Mouse (Mus musculus): ENCODE results near the gene Cd300e.

Gene Cd300e

GRCm38 (mm10) chr11:115062077-115062476, at the start of gene Cd300e:
TSS of gene Cd300e (minus strand) at chr11:115062177.
- in situ Hi-C loops (cut with MboI; ENCODE audit: low pct_unique_long_range_greater_than_20kb in 1 of 2, low sequenced_read_pairs in 2 of 2, unreplicated experiment in 1 of 2), result loop anchor here in 1 of 2 experiments (10.0 to 25.0 kb wide), 2 partner anchors 137 to 250 kb away; no protein-coding TSS in a partner anchor

GRCm38 (mm10) chr11:115110271-115110670, 48.3 kb upstream of the Cd300e start:
- in situ Hi-C loops (cut with MboI; ENCODE audit: low pct_unique_long_range_greater_than_20kb in 1 of 2, low sequenced_read_pairs in 2 of 2, unreplicated experiment in 1 of 2), result no loop called here

GRCm38 (mm10) chr11:115108176-115108575, 46.2 kb upstream of the Cd300e start:
- in situ Hi-C loops (cut with MboI; ENCODE audit: low pct_unique_long_range_greater_than_20kb in 1 of 2, low sequenced_read_pairs in 2 of 2, unreplicated experiment in 1 of 2), result no loop called here

- in situ Hi-C loops (cut with MboI; ENCODE audit: low pct_unique_long_range_greater_than_20kb in 1 of 2, low sequenced_read_pairs in 2 of 2, unreplicated experiment in 1 of 2), result no loop called here
Measured at GRCm38 (mm10) chr11:115107403-115107916, 45.5 kb upstream of the Cd300e start.

- in situ Hi-C loops (cut with MboI; ENCODE audit: low pct_unique_long_range_greater_than_20kb in 1 of 2, low sequenced_read_pairs in 2 of 2, unreplicated experiment in 1 of 2), result no loop called here
Measured at GRCm38 (mm10) chr11:115106638-115107037, 44.7 kb upstream of the Cd300e start.

GRCm38 (mm10) chr11:115104769-115105563, 43.0 kb upstream of the Cd300e start:
- in situ Hi-C loops (cut with MboI; ENCODE audit: low pct_unique_long_range_greater_than_20kb in 1 of 2, low sequenced_read_pairs in 2 of 2, unreplicated experiment in 1 of 2), result no loop called here

GRCm38 (mm10) chr11:115103470-115104413, 41.8 kb upstream of the Cd300e start:
- in situ Hi-C loops (cut with MboI; ENCODE audit: low pct_unique_long_range_greater_than_20kb in 1 of 2, low sequenced_read_pairs in 2 of 2, unreplicated experiment in 1 of 2), result no loop called here

- in situ Hi-C loops (cut with MboI; ENCODE audit: low pct_unique_long_range_greater_than_20kb in 1 of 2, low sequenced_read_pairs in 2 of 2, unreplicated experiment in 1 of 2), result no loop called here
Measured at GRCm38 (mm10) chr11:115102116-115102515, 40.1 kb upstream of the Cd300e start.

GRCm38 (mm10) chr11:115101615-115102051, 39.7 kb upstream of the Cd300e start:
- in situ Hi-C loops (cut with MboI; ENCODE audit: low pct_unique_long_range_greater_than_20kb in 1 of 2, low sequenced_read_pairs in 2 of 2, unreplicated experiment in 1 of 2), result no loop called here

GRCm38 (mm10) chr11:115100741-115101140, 38.8 kb upstream of the Cd300e start:
- in situ Hi-C loops (cut with MboI; ENCODE audit: low pct_unique_long_range_greater_than_20kb in 1 of 2, low sequenced_read_pairs in 2 of 2, unreplicated experiment in 1 of 2), result no loop called here

- in situ Hi-C loops (cut with MboI; ENCODE audit: low pct_unique_long_range_greater_than_20kb in 1 of 2, low sequenced_read_pairs in 2 of 2, unreplicated experiment in 1 of 2), result no loop called here
Measured at GRCm38 (mm10) chr11:115100032-115100621, 38.1 kb upstream of the Cd300e start.

- in situ Hi-C loops (cut with MboI; ENCODE audit: low pct_unique_long_range_greater_than_20kb in 1 of 2, low sequenced_read_pairs in 2 of 2, unreplicated experiment in 1 of 2), result loop anchor here in 1 of 2 experiments (10.0 kb wide), 2 partner anchors 55 to 175 kb away; partner anchors contain the start of gene Fdxr
Measured at GRCm38 (mm10) chr11:115099241-115099840, 37.4 kb upstream of the Cd300e start.

- in situ Hi-C loops (cut with MboI; ENCODE audit: low pct_unique_long_range_greater_than_20kb in 1 of 2, low sequenced_read_pairs in 2 of 2, unreplicated experiment in 1 of 2), result loop anchor here in 1 of 2 experiments (10.0 kb wide), 2 partner anchors 56 to 176 kb away; partner anchors contain the start of gene Fdxr
Measured at GRCm38 (mm10) chr11:115098203-115098932, 36.4 kb upstream of the Cd300e start.

GRCm38 (mm10) chr11:115092140-115092539, 30.2 kb upstream of the Cd300e start:
- in situ Hi-C loops (cut with MboI; ENCODE audit: low pct_unique_long_range_greater_than_20kb in 1 of 2, low sequenced_read_pairs in 2 of 2, unreplicated experiment in 1 of 2), result loop anchor here (5.0 to 10.0 kb wide), 3 partner anchors 63 to 183 kb away; partner anchors contain the start of gene Fdxr (in 1 of the 2)

GRCm38 (mm10) chr11:115091362-115091901, 29.5 kb upstream of the Cd300e start, which contains the start of gene Rab37:
TSS of gene Rab37 (plus strand) at chr11:115091431.
- in situ Hi-C loops (cut with MboI; ENCODE audit: low pct_unique_long_range_greater_than_20kb in 1 of 2, low sequenced_read_pairs in 2 of 2, unreplicated experiment in 1 of 2), result loop anchor here (5.0 to 10.0 kb wide), 3 partner anchors 63 to 183 kb away; partner anchors contain the start of gene Fdxr (in 1 of the 2)

- in situ Hi-C loops (cut with MboI; ENCODE audit: low pct_unique_long_range_greater_than_20kb in 1 of 2, low sequenced_read_pairs in 2 of 2, unreplicated experiment in 1 of 2), result loop anchor here (5.0 to 10.0 kb wide), 3 partner anchors 65 to 185 kb away; partner anchors contain the start of gene Fdxr (in 1 of the 2)
Measured at GRCm38 (mm10) chr11:115089853-115090252, 27.9 kb upstream of the Cd300e start.

- in situ Hi-C loops (cut with MboI; ENCODE audit: low pct_unique_long_range_greater_than_20kb in 1 of 2, low sequenced_read_pairs in 2 of 2, unreplicated experiment in 1 of 2), result no loop called here
Measured at GRCm38 (mm10) chr11:115086213-115086612, 24.2 kb upstream of the Cd300e start.

All from mouse embryonic stem cell (cell line).